Mouse (Mus musculus) E14TG2a.4 (cell line): ENCODE data around the gene Lsg1.

Experiments used
- CTCF ChIP-seq: conservative IDR thresholded peaks from 2 replicates; pipeline ENCODE4 v1.5.1; 2014; ENCODE audit warnings: low read length
- NANOG ChIP-seq: IDR thresholded peaks from 2 replicates; pipeline ENCODE4 v1.6.1; 2014; ENCODE audit warnings: borderline replicate concordance, low read length, mixed read lengths

DNA sequence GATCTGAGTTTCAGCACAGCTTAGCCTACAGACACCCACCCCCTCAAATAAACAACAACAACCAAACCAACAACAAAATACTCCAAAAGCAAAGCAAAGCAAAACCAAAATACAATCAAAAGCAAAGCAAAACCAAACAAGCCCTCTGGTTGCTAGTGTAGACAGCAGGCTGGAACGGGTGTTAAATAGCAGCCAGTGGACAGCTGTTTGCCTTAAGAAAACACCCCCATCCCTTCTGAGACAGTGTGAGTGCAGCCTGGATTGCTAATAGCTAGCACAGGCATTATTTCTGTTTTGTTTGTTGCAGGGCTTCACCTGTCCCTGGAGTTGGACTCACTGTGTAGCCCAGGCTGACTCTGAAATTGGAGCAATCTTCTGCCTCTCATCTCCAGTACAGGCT is 54.5 kb downstream of the Lsg1 start:
- TF ChIP-seq CTCF (no peak), NANOG (no peak)
